Mouse (Mus musculus) midbrain, embryonic 15.5 days (tissue): ENCODE data around the gene Crip1. TPM values are rescaled to one million over a fixed set of nuclear protein-coding genes. Genes with fewer than 3 reads are reported as not detected.
A peak's percentile ranks its signal among the peaks of the same experiment; 100 is the strongest.

Experiments used
- ATAC-seq: fragments of 200-750 bp; cut with Nextera tagmentation; replicated peaks from 2 replicates; pipeline ENCODE4 v1.8.0; 2017; ENCODE audit warnings: moderate TSS enrichment
- H3K27ac ChIP-seq: fragments of 300-500 bp; sonication (generic); 2 replicates; pipeline ENCODE4 v1.5.1; 2015; ENCODE audit warnings: mild to moderate bottlenecking, inconsistent platforms
- H3K27me3 ChIP-seq: fragments of 300-500 bp; sonication (generic); replicated peaks from 2 replicates; pipeline ENCODE4 v1.6.1; 2015; ENCODE audit warnings: inconsistent platforms
- H3K36me3 ChIP-seq: fragments of 300-500 bp; sonication (generic); replicated peaks from 2 replicates; pipeline ENCODE4 v1.6.1; 2015; ENCODE audit warnings: inconsistent platforms
- H3K4me1 ChIP-seq: fragments of 300-500 bp; sonication (generic); 2 replicates; pipeline ENCODE4 v1.6.1; 2015; ENCODE audit warnings: inconsistent platforms
- H3K4me2 ChIP-seq: fragments of 300-500 bp; sonication (generic); 2 replicates; pipeline ENCODE4 v1.6.1; 2015; ENCODE audit warnings: inconsistent platforms, mild to moderate bottlenecking, moderate library complexity
- H3K4me3 ChIP-seq: fragments of 300-500 bp; sonication (generic); 2 replicates; pipeline ENCODE4 v1.5.1; 2015; ENCODE audit warnings: mild to moderate bottlenecking, inconsistent platforms
- H3K9ac ChIP-seq: fragments of 300-500 bp; sonication (generic); 2 replicates; pipeline ENCODE4 v1.6.1; 2015; ENCODE audit warnings: mild to moderate bottlenecking, inconsistent platforms
- H3K9me3 ChIP-seq: fragments of 300-500 bp; sonication (generic); 2 replicates; pipeline ENCODE4 v1.6.1; 2016; ENCODE audit warnings: inconsistent platforms
- WGBS: fragments of 180-500 bp; shearing (Covaris S2); methylation state at CpG from one replicate; pipeline ENCODE4 v1.1.7; 2015; ENCODE audit warnings: mixed read lengths; 5-methylcytosine and 5-hydroxymethylcytosine counted together
- polyA plus RNA-seq: library from polyadenylated mRNA; unstranded; fragments of >200 nt; fragmentation: Nextera tagmentation; extraction: Ambion mirVana; gene quantifications from 2 replicates; pipeline ENCODE4 v1.2.1, GENCODE M21; 2015

The Crip1 gene
- polyA plus RNA-seq, 1 experiment from 2014 or later = 23.7 TPM

GRCm38 (mm10) chr12:113151661-113152271 is 5.7 kb downstream of the Crip1 start:
- Histone ChIP-seq H3K4me2 (peak overlapping the region; percentile 55), H3K4me3 (peak overlapping the region; percentile 30), H3K36me3 (no peaks in the 10 kb centered on the region), H3K27me3 (peaks cover 26% of the 10 kb centered on the region; the same call in 1 of the 2 replicates), H3K9ac (peak overlapping the region; percentile 5; the same call in 1 of the 2 replicates), H3K9me3 (no peaks in the 10 kb centered on the region), H3K4me1 (peaks cover 25% of the 10 kb centered on the region), H3K27ac (no peak overlapping the region)
- ATAC-seq = no peak
- WGBS = 1% methylated on average over 36 of the region's 36 CpGs

GRCm38 (mm10) chr12:113152272-113152661 is 6.2 kb downstream of the Crip1 start:
- peaks cover 26% of the 10 kb centered on the region; the same call in 1 of the 2 replicates for H3K27me3 ChIP-seq
- 29% methylated on average over 19 of the region's 19 CpGs for WGBS
- H3K4me2 ChIP-seq = peak overlapping the region; percentile 55
- H3K36me3 ChIP-seq = no peaks in the 10 kb centered on the region
- H3K4me3 ChIP-seq = peak overlapping the region; percentile 30
- no peaks in the 10 kb centered on the region for H3K9me3 ChIP-seq
- H3K9ac ChIP-seq = no peak overlapping the region
- peaks cover 29% of the 10 kb centered on the region for H3K4me1 ChIP-seq
- no peak for ATAC-seq
- no peak overlapping the region for H3K27ac ChIP-seq

GRCm38 (mm10) chr12:113152991-113153525 is 6.9 kb downstream of the Crip1 start:
- Histone ChIP-seq H3K4me2 (no peak overlapping the region), H3K27me3 (peaks cover 26% of the 10 kb centered on the region; the same call in 1 of the 2 replicates), H3K4me3 (no peak overlapping the region), H3K9ac (no peak overlapping the region), H3K4me1 (peaks cover 26% of the 10 kb centered on the region), H3K27ac (no peak overlapping the region), H3K9me3 (no peaks in the 10 kb centered on the region), H3K36me3 (no peaks in the 10 kb centered on the region)
- no peak for ATAC-seq
- WGBS = 82% methylated on average over 6 of the region's 6 CpGs

GRCm38 (mm10) chr12:113153971-113154370 is 7.9 kb downstream of the Crip1 start:
- Histone ChIP-seq H3K36me3 (no peaks in the 10 kb centered on the region), H3K27ac (no peak overlapping the region), H3K9me3 (no peaks in the 10 kb centered on the region), H3K4me3 (no peak overlapping the region), H3K4me2 (no peak overlapping the region), H3K9ac (no peak overlapping the region), H3K4me1 (peaks cover 26% of the 10 kb centered on the region), H3K27me3 (peaks cover 26% of the 10 kb centered on the region; the same call in 1 of the 2 replicates)
- no peak for ATAC-seq
- 95% methylated on average over 7 of the region's 7 CpGs for WGBS

- Histone ChIP-seq H3K9ac (peak overlapping the region; percentile 36; the same call in 1 of the 2 replicates), H3K4me1 (peaks cover 26% of the 10 kb centered on the region), H3K27me3 (peaks cover 26% of the 10 kb centered on the region; the same call in 1 of the 2 replicates), H3K36me3 (no peaks in the 10 kb centered on the region), H3K4me3 (peak overlapping the region; percentile 61), H3K27ac (peak overlapping the region; percentile 74; the same call in 1 of the 2 replicates), H3K4me2 (peak overlapping the region; percentile 86), H3K9me3 (no peaks in the 10 kb centered on the region)
- WGBS = 81% methylated on average over 6 of the region's 6 CpGs
- ATAC-seq = no peak
Measured at GRCm38 (mm10) chr12:113154747-113155075, 8.6 kb downstream of the Crip1 start.

GRCm38 (mm10) chr12:113155076-113155771 is 9.1 kb downstream of the Crip1 start:
- Histone ChIP-seq H3K27ac (peak overlapping the region; percentile 74), H3K27me3 (peaks cover 26% of the 10 kb centered on the region; the same call in 1 of the 2 replicates), H3K9ac (peak overlapping the region; percentile 36), H3K36me3 (no peaks in the 10 kb centered on the region), H3K4me3 (peak overlapping the region; percentile 61), H3K4me2 (peak overlapping the region; percentile 86), H3K4me1 (peaks cover 26% of the 10 kb centered on the region), H3K9me3 (no peaks in the 10 kb centered on the region)
- 3% methylated on average over 32 of the region's 32 CpGs for WGBS
- peak; percentile 15 for ATAC-seq

- peak; percentile 96 for ATAC-seq
- H3K4me3 ChIP-seq = peak within 1 kb of the TSS; percentile 61
- H3K27ac ChIP-seq = peak within 1 kb of the TSS; percentile 74
- under 1% methylated on average over 45 of the region's 46 CpGs for WGBS
- peak within 1 kb of the TSS; percentile 36 for H3K9ac ChIP-seq
- peaks cover 19% of the 10 kb centered on the region; the same call in 1 of the 2 replicates for H3K27me3 ChIP-seq
- peak within 1 kb of the TSS; percentile 86 for H3K4me2 ChIP-seq
- H3K4me1 ChIP-seq = peaks cover 26% of the 10 kb centered on the region
- H3K36me3 ChIP-seq = no peaks in the 10 kb centered on the region
- no peaks in the 10 kb centered on the region for H3K9me3 ChIP-seq
Measured at GRCm38 (mm10) chr12:113155887-113156539, 9.9 kb downstream of the Crip1 start, which contains the start of gene Tedc1. TSS of gene Tedc1 (plus strand) at chr12:113156421.

GRCm38 (mm10) chr12:113156540-113156929 is 10.4 kb downstream of the Crip1 start:
- ATAC-seq = no peak
- Histone ChIP-seq H3K4me1 (peaks cover 25% of the 10 kb centered on the region), H3K36me3 (no peaks in the 10 kb centered on the region), H3K9ac (peak overlapping the region; percentile 33; the same call in 1 of the 2 replicates), H3K4me3 (peak overlapping the region; percentile 61), H3K27me3 (0 out of 2 replicates have a peak, but pooled peaks cover 13% of the 10 kb centered on the region), H3K9me3 (no peaks in the 10 kb centered on the region), H3K4me2 (peak overlapping the region; percentile 86), H3K27ac (no peak overlapping the region)
- WGBS = 0% methylated on average over 23 of the region's 23 CpGs

GRCm38 (mm10) chr12:113157002-113157401 is 10.9 kb downstream of the Crip1 start:
- 25% methylated on average over 8 of the region's 8 CpGs for WGBS
- no peak for ATAC-seq
- H3K36me3 ChIP-seq = no peaks in the 10 kb centered on the region
- H3K27me3 ChIP-seq = 0 out of 2 replicates have a peak, but pooled peaks cover 11% of the 10 kb centered on the region
- peak overlapping the region; percentile 33; the same call in 1 of the 2 replicates for H3K9ac ChIP-seq
- H3K27ac ChIP-seq = no peak overlapping the region
- H3K4me1 ChIP-seq = peaks cover 20% of the 10 kb centered on the region
- peak overlapping the region; percentile 61 for H3K4me3 ChIP-seq
- H3K4me2 ChIP-seq = peak overlapping the region; percentile 86
- H3K9me3 ChIP-seq = no peaks in the 10 kb centered on the region

GRCm38 (mm10) chr12:113157521-113157920 is 11.4 kb downstream of the Crip1 start:
- H3K27ac ChIP-seq = no peak overlapping the region
- H3K4me1 ChIP-seq = peaks cover 19% of the 10 kb centered on the region
- WGBS = 90% methylated on average over 8 of the region's 8 CpGs
- H3K9ac ChIP-seq = no peak overlapping the region
- H3K27me3 ChIP-seq = 0 out of 2 replicates have a peak, but pooled peaks cover 6% of the 10 kb centered on the region
- no peak for ATAC-seq
- H3K4me2 ChIP-seq = peak overlapping the region; percentile 86; the same call in 1 of the 2 replicates
- H3K36me3 ChIP-seq = no peaks in the 10 kb centered on the region
- H3K4me3 ChIP-seq = no peak overlapping the region
- no peaks in the 10 kb centered on the region for H3K9me3 ChIP-seq

- Histone ChIP-seq H3K4me2 (no peak overlapping the region), H3K9me3 (no peaks in the 10 kb centered on the region), H3K27ac (no peak overlapping the region), H3K9ac (no peak overlapping the region), H3K4me1 (peaks cover 19% of the 10 kb centered on the region), H3K4me3 (no peak overlapping the region), H3K27me3 (0 out of 2 replicates have a peak, but pooled peaks cover 4% of the 10 kb centered on the region), H3K36me3 (no peaks in the 10 kb centered on the region)
- 95% methylated on average over 8 of the region's 8 CpGs for WGBS
- no peak for ATAC-seq
Measured at GRCm38 (mm10) chr12:113157971-113158370, 11.9 kb downstream of the Crip1 start.

GRCm38 (mm10) chr12:113163561-113164006 is 17.5 kb downstream of the Crip1 start:
- Histone ChIP-seq H3K4me2 (no peak overlapping the region), H3K4me3 (no peak overlapping the region), H3K9ac (no peak overlapping the region), H3K4me1 (no peaks in the 10 kb centered on the region), H3K36me3 (no peaks in the 10 kb centered on the region), H3K27me3 (no peaks in the 10 kb centered on the region), H3K27ac (peak overlapping the region; percentile 75), H3K9me3 (no peaks in the 10 kb centered on the region)
- 68% methylated on average over 11 of the region's 11 CpGs for whole genome bisulfite sequencing
- ATAC-seq = peak; percentile 78
